Mouse (Mus musculus): Measurements from ENCODE around the gene Hes6. TPM values are rescaled to one million over a fixed set of nuclear protein-coding genes. Genes with fewer than 3 reads are reported as not detected.

Hes6 gene
- total RNA-seq, 2 experiments from 2014 or later = 22.2 to 25.0 TPM

DNA sequence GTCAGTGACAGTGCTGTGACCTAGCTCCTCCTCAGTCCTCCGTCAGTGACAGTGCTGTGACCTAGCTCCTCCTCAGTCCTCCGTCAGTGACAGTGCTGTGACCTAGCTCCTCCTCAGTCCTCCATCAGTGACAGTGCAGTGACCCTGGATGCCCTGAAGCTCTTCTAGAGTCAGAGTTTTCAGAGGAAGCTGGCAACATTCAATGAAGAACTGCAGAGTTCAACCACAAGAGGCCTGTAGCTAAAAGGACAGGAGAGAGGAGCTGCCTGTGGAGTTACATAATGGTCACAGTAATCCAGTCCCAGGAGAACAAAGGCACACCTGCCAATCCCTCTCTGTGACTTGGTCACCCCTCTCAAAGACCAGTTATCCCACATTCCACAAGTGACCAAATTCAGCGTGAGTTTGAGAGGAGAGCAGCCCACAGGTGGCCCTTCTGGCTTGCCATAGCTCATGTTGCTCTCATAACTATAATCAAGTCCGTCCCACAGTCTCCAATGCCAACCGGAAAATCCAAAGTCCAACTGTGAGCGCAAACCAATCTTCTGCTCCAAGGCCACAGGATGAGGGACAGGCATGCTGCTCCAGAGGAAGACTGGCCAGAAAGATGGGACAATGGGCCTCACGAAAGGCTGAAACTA is 28.6 kb upstream of the Hes6 start:
- intact Hi-C loops (cut with DNase I) = no loop called here
- DNase-seq = no peak

DNA sequence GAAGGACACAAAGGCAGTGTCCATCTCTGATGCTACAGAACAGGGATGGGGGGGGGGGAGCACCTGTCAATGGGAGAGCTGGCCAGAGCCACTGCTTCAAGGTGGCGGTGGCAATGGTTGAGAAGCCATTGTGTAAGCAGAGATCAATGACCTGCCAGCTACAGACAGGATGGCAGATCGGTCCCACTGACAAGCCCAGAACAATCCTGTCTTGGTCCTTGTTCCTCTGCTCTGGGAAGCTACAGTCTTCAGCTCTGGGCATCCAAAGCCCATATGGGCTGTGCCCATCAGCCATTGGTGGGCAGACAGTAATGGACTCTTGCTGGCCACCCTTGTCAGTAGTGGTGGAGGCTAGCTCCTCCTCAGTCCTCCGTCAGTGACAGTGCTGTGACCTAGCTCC is 28.0 kb upstream of the Hes6 start:
- intact Hi-C loops (cut with DNase I) = no loop called here
- DNase-seq = no peak

DNA sequence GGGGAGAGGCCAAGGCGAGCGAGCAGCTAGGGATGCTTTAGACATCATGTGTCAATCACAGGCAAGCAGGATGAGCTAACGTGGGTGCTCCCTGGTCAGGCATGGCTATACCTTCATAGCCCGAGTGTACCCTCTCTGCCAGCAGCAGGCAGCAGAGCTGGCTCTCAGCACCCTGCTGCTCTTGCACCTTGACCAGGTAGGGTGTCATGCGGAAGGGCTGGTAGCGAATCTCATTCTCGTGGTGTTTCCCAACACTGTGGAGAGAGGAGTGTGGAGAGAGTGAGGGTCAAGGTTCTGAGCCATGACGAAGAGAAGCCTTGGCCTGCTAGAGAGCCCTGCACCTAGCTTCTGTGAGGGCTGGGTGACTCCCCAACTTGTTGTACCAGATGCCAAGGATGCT is 25.9 kb upstream of the Hes6 start:
- no peak for DNase-seq
- intact Hi-C loops (cut with DNase I) = no loop called here

DNA sequence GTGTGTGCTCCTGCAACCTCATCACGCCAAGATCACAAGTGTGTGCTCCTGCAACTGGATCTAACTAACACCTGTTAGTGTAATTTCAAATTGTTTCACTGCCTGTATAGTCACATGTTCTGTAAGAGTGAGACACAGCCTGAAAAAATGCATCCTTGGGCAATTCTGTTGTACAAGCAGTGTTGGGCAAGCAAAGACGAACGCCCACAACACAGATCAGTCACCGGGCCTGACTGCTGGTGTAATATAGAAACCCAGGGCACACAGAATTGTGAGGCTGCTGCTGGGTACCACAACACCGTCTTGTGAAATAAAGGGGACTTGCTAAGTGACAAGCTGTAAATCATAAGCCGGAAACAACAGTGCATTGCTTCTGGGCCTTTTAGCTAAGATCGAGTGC is 23.7 kb upstream of the Hes6 start:
- intact Hi-C loops (cut with DNase I) = no loop called here

DNA sequence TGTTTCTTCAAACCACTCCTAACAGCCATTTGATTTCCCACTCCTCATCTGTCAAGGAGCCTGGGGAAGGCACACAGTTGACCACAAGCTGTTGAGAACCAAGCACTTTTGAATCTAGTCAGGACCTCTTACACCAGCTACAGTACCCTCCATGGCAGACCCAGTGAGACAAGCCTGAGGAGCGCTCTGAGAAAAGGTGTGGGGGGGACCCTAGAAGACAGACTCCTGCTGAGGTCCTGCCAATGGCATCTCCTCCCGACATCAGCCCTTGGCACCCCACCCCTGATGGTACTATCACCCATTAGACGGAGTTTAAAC is 23.2 kb upstream of the Hes6 start:
- intact Hi-C loops (cut with DNase I) = no loop called here

More for the DNA sequence above, 23.7 kb upstream of the Hes6 start:
- no peak for DNase-seq

DNA sequence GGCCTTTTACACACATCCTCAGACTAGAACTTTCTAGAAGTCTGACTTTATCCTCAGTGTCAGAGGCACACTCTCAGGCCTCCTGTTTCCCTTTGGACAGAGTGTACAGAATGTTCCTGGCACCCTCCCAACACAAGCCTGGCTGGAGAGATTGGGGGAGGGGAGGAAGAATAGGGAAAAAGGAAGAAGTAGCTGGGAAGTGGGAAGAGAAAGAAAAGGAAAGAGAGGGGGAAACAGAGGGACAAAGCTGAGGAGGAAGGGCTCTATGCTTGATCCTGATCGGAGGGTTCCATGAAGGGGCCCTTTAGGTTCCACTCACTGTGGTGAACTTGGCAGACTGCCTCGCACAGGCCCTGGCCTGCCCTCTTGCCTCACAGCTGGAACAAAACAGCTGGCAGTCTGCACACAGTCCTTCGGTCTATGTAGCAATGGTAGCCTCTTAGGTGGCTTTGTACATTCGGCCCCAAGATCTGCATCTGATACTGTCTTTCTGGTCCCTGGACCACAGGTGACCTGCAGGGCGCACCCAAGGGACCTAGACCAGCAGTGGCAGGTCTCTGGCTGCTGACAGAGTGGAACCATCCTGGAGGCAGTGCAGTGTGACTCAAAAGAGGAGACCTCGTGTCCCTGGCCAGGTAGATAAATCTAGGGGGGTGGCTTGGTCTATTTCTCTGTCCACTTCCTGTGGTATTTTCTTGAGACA is 22.7 kb upstream of the Hes6 start:
- DNase-seq = peak; percentile 90 to 92
- intact Hi-C loops (cut with DNase I) = no loop called here

More for the DNA sequence above, 23.2 kb upstream of the Hes6 start:
- no peak for DNase-seq

DNA sequence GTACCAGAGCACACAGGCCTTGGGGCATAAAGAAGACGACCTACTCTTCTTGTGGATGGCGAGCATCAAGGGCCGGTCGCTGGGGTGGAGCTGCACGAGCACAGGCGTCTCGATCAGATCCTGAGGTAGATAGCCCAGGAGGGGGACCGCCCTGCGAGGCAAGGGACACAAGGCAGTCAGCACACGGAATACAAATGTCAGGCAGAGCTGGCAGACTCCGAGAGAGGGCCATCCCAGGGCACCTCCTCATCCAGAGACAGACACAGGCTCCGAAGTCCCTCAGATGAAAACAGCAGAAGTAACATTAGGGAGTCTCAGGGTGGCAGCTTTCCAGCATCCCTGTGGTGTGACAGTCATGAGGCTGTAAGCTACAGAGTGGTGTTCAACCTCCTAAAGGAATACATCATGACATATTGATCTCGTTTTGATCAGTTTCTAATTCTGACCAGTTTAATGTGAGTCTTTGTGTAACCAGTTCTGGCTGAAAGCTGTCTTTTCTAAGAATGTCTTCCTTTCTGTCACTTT is 21.8 kb upstream of the Hes6 start:
- DNase-seq = no peak
- intact Hi-C loops (cut with DNase I) = no loop called here

DNA sequence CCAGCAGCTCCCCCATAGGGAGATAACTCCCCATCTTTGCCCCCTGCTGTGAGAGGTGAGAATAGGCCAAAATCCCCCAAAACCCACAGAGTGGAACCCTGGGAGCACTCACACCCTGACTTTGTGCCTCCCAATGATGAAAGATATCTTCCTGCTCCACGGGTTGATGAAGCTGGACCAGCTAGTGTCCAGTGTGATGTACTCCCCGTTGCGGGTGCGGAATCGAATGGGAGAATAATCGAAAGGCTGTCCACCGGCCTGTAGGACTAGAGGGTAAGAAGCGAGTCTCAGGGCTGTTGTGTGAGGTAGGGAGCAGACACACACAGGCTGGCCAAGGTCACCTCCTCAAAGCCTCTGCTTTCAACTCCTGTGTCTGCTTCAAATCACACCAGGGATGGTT is 21.1 kb upstream of the Hes6 start:
- intact Hi-C loops (cut with DNase I) = no loop called here
- DNase-seq = no peak

DNA sequence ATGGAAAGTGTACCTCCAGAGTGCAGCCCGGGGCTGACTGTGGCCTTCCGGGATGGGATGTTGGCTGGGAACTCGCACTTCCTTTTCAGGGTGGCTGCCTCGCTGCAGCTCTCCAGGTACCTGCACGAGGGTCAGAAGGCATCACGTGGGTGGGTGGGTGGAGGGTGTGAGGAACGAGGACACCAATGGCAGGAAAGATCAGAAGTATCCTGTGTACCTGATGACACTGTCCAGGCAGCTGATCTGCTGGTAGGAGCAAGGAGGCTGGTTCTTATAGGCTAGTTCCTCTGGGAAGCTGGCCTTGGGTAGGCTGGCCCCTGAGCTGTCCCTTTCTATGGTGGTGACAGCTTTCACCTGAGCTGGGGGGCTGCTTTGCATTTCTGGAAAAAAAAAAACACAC is 16.9 kb upstream of the Hes6 start:
- no peak for DNase-seq
- intact Hi-C loops (cut with DNase I) = no loop called here

DNA sequence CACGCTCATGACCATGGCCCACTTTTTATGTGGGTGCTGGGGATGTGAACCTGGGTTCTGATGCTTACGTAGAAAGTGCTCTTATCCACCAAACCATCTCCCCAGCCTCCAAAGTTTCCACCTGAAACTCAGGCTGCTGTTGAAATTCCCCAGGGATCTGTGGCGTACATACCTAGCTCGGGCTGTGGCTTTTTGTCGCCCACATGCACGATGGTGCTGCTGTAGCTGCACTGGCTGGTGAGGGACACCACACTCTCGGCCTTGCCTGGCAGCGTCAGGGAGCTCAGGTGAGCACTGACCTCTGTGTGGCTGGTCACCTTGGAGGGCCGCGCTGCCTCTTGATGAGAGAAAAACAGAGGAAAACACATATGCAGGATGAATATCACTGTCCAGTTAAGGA is 15.4 kb upstream of the Hes6 start:
- intact Hi-C loops (cut with DNase I) = loop anchor here (2.0 kb wide), 1 partner anchor 60 kb away; no protein-coding TSS in a partner anchor
- no peak for DNase-seq

DNA sequence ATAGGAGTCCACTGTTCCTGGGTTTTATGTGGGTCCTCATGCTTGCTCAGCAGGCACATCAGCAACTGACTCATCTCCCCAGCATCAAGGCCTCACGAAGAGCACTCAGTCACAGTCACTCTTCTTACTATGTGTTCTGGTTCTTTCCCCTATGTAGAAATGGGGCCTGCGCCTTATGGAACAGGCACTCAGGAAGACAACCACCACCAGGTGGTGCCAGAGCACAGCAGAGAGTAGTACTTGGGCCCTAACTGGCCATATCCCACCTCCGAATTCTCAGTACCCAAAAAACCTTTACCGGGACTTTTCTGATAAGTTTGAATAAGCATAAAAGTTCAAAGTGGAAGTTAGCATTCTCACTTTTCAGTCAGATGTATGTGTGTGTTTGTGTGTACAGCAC is 14.8 kb upstream of the Hes6 start:
- intact Hi-C loops (cut with DNase I) = loop anchor here (1.0 to 2.0 kb wide), 3 partner anchors 32 to 60 kb away; no protein-coding TSS in a partner anchor
- DNase-seq = peak; percentile 88 to 93

DNA sequence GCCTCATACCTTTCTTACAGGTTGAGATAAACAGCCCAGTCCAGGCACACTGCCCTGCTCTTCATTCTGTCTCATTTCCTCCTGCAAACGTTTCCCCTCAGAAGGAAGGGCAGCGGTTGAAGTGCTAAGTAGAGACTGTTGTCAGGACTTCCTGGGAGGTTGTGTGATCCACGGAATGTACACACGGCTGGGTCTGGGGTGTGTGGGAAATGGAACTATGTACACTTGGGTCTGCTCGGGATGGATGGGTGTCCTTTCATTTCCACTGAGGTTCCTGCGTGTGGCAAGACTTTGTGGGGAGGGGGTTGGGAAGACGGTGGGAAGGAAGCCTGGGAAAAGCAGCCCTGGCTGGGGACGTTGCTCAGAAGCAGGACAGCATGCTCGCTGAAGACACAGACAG is 12.6 kb upstream of the Hes6 start:
- intact Hi-C loops (cut with DNase I) = no loop called here

DNA sequence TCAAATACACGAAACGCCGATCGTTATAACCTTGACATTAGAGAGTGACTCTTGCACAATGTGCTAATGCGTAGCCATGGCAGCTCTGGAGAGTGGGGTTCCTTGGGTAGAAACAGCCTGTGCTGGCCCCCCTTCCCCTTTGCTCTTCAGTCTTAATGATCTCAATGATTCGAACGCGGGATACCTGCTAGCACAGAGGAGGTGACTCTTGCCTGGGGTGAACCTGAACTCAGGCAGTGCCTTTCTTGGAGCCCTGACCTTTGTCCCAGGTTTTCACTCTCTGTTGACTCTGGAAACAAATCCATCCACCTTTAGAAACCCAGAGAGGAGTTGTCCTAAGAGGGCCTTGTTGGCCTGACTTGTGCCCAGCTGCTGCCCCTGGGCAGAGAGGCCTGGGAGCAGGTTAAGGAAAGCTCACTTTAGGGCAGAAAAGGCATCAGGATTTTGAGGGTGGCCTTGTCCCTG is 6.8 kb upstream of the Hes6 start:
- DNase-seq = no peak
- intact Hi-C loops (cut with DNase I) = no loop called here

More for the DNA sequence above, 12.6 kb upstream of the Hes6 start:
- no peak for DNase-seq

DNA sequence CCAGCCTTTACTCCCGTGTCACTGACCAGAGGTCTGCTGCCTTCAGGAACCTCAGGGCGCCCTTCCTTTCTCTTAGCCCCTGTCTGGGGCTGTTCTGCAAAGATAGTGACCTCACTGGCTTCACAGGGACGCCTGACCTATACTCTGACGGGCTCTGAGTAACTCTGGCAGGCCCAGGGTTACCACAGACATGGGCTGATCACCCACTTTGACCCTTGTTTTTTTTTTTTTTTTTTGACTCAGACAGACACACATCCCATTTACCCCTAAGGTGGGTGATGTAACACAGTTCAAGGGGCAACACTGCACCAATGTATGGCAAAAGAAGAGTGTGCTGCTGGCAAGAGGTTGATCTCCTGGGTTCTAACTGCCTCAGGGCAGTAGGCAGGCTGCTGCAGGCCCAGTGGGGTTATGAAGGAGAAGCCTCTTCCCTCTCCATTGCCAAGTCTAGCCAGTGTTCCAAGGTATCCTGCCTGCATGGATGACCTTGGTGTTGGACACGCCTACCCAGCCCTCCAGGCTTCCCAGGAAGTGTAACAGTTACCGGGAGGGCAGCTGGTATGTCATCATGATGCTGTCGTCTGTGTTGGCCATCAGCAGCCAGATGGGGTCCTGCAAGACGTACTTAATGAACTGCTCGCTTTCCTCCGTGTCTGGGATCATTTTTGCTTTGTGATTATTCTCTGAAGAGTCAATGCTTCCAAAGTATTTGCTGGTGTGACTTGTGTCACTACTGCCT is 6.2 kb upstream of the Hes6 start:
- intact Hi-C loops (cut with DNase I) = no loop called here
- DNase-seq = no peak

DNA sequence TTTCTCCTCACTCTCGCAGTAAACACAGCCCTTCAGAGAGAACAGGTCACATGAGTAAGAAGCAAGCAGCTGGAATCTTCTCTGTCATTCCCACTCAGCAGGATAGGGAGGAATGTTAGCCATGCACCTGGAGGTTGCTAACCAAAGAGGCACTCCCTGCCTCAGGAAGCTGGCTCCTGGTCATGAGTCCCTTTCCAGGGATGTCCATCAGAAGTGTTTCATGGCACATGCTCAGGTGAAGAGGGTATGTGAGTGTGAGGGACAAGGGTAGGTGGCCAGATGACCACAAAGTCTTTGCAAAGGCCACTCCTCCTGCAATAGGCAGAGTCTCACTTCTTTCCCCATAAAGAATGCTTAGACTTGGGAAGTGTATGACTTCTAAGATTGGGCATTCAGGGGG is 4.2 kb upstream of the Hes6 start:
- intact Hi-C loops (cut with DNase I) = no loop called here
- DNase-seq = no peak

DNA sequence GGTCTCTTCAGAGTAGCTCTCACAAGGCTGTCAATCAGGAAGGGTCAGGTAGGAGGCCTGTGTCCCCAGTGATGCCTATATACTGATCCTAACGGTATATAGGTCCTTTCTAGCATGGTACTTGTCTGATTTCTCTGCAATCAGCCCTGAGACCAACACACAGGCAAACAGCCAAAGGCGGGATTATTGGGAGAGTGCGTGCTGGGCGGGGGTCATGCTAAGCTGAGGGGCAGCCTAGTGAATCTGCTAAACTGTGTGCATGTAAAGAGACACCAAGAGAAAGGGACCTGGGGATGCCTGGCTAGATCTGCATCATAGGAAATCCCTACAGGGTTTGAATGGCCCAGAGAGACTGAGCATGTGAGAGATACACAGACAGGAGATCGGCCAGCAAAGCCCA is 1.5 kb upstream of the Hes6 start:
- intact Hi-C loops (cut with DNase I) = no loop called here
- DNase-seq = no peak

DNA sequence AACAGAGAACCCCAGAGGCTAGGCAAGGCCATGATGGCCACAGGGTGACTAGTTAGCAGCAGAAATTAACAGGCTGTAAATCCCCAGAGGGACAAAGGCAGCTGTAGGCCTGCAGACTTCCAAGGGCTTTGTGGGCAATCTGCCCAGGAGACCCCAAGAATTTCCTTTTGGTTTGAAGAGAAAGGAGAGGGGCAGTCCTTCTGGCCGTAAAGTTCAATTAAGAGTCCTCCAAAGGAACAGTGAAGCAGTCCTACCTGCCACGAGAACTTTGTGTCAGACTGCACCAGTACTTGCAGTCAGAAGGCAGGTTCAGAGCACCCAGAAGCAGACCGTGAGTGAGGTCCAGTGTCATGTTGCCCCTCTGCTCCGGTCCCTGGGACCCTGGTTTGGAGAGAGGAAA is 1.1 kb upstream of the Hes6 start:
- intact Hi-C loops (cut with DNase I) = no loop called here
- DNase-seq = no peak

DNA sequence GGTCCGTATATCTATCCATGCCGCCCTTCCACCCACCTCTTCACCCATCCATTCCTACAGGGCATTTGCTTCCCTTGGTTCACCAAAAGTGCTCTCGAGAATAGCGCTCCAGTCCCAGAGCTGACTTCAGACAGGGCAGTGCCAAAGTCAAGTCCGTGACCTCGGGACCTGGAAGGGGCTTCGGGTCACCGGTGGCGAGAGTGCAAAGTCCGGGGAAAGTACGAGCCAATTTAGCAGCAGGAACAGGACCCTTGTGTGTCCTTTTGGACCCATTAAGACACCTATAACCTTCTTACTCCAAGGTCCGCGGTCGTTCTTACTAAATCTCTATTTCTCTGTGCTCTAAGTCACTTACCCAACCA is 321 bp downstream of the Hes6 start:
- intact Hi-C loops (cut with DNase I) = no loop called here

DNA sequence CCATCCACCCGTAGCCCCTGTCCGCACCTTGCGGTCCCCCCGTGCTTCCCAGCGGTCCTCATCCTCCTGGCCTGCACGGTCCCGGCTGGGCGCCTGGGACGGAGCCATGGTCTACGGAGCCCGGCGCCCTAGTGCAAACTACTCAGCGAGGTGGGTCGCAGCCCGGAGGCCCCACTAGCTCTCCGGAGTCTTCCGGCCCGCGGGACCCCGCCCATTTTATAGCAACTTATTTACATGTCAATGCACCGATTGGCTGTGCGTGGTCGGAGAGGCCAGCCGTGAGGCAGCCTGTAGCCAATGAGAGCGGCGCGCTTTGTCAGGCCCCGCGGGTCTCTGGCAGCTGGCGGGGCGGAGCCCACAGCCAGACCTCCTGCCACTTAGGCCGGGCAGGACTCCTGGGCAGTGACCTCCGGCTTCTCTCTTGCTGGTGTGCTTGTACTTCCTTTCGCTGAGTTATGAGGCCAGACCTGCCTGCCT is 770 bp downstream of the Hes6 start:
- intact Hi-C loops (cut with DNase I) = no loop called here
- peak; percentile 95 to 97 for DNase-seq

More for the DNA sequence above, 321 bp downstream of the Hes6 start:
- no peak for DNase-seq

DNA sequence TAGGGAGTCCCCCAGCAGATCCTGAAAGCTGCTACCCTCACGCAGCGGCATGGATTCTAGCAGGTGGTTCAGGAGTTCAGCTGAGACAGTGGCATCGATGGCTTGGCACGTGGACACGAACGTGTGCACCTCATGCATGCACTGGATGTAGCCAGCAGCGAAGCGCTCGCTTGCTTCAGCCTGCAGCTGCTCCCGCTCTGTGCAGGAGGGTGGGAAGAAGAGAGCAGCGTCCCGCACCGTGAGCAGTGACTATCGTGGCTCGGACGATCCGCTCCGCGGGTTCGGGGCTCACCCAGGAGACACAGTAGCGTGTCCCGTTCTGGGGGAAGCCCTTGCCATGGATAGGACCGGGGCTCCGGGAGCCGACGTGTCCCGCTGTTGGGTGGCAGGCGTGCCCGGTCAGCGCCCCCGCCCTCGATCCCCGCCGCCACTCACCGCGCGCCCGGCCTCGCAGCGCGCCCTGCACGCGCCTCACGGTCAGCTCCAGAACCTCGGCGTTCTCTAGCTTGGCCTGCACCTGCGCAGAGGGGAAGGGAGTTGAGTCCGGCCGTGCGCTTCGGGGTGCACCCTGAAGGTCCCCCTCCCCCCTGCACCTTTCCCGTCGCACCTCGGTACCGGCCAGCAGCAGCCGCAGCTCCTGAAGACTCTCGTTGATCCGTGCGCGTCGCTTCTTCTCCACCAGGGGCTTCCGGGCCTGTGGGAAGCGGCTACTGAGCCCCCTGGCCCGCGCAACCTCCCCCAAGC is 1.4 kb downstream of the Hes6 start:
- intact Hi-C loops (cut with DNase I) = no loop called here
- peak; percentile 19 to 56 for DNase-seq

Data from heart, postnatal 10 days (tissue).